Mouse (Mus musculus) G1E-ER4 (cell line): ENCODE measurements around the gene Cdk17. TPM values are rescaled to one million over a fixed set of nuclear protein-coding genes. Genes with fewer than 3 reads are reported as not detected.

Experiments
- GATA1 ChIP-seq: IDR thresholded peaks from one replicate; pipeline ENCODE4 v1.8.0; 2012; ENCODE audit warnings: low read length, inconsistent platforms
- polyA plus RNA-seq: library from polyadenylated mRNA; stranded (reverse); fragments of >175 nt; gene quantifications from 2 replicates; pipeline ENCODE4 v1.2.3, GENCODE M21; 2012

The Cdk17 gene
- polyA plus RNA-seq, 1 experiment = 4.8 TPM

GRCm38 (mm10) chr10:93294547-93295219 lies 134.0 kb downstream of the Cdk17 start:
- no peak for TF ChIP-seq GATA1

- TF ChIP-seq GATA1 = no peak
These were observed 137.1 kb downstream of the Cdk17 start for GRCm38 (mm10) chr10:93297774-93298173.

- TF ChIP-seq GATA1 = no peak
These were observed 137.5 kb downstream of the Cdk17 start for GRCm38 (mm10) chr10:93298208-93298607.

GRCm38 (mm10) chr10:93301831-93302230 lies 141.2 kb downstream of the Cdk17 start:
- no peak for TF ChIP-seq GATA1

GRCm38 (mm10) chr10:93303231-93303630 lies 142.6 kb downstream of the Cdk17 start:
- TF ChIP-seq GATA1 = no peak

GRCm38 (mm10) chr10:93305946-93306345 lies 145.3 kb downstream of the Cdk17 start:
- no peak for TF ChIP-seq GATA1

- no peak for TF ChIP-seq GATA1
These were observed 145.7 kb downstream of the Cdk17 start for GRCm38 (mm10) chr10:93306367-93306766.

GRCm38 (mm10) chr10:93309131-93309933 lies 148.7 kb downstream of the Cdk17 start:
- TF ChIP-seq GATA1 = no peak

- TF ChIP-seq GATA1 = no peak
These were observed 149.4 kb downstream of the Cdk17 start for GRCm38 (mm10) chr10:93309934-93310621.

- no peak for TF ChIP-seq GATA1
These were observed 150.2 kb downstream of the Cdk17 start, which contains the start of gene Elk3 for GRCm38 (mm10) chr10:93310721-93311411. TSS of gene Elk3 (minus strand) at chr10:93311135.

- no peak for TF ChIP-seq GATA1
These were observed 150.9 kb downstream of the Cdk17 start for GRCm38 (mm10) chr10:93311576-93311975.

Other genes with a start within 250 kb of the Cdk17 start
- 0.66 and 0.99 TPM in 2 replicates for gene Cfap54, start 79.3 kb upstream of the Cdk17 start, polyA plus RNA-seq
- gene Elk3, start 150.3 kb downstream of the Cdk17 start, polyA plus RNA-seq = 0.05 TPM in 1 of 2 replicates, not detected in the other